Mouse (Mus musculus): ENCODE measurements around the gene 1700024P04Rik.
"Not testable (repeated sequence)": the region's sequence is repeated elsewhere in the genome, so short reads cannot be mapped to it uniquely, and the experiment has no call there.

- not testable (repeated sequence) for TF ChIP-seq E2F4 (IDR thresholded peaks at IDR 0.05; ENCODE audit: insufficient read depth); SRF (IDR thresholded peaks at IDR 0.05; ENCODE audit: control insufficient read depth, insufficient read length, low read depth); POLR2A (IDR thresholded peaks at IDR 0.05; ENCODE audit: insufficient read length, low read depth); MAX (IDR thresholded peaks at IDR 0.05; ENCODE audit: low read depth); POLR2AphosphoS2 (IDR thresholded peaks at IDR 0.05; ENCODE audit: insufficient read length, low read depth); REST (IDR thresholded peaks at IDR 0.05; ENCODE audit: insufficient read depth, insufficient read length); CEBPB (IDR thresholded peaks at IDR 0.05; ENCODE audit: insufficient read depth, poor library complexity, severe bottlenecking); MYOD1 (IDR thresholded peaks at IDR 0.05; ENCODE audit: control insufficient read depth in 1 of 3, insufficient read length in 2 of 3, low read depth in 2 of 3); MYOG (IDR thresholded peaks at IDR 0.05; ENCODE audit: control insufficient read depth in 1 of 3, insufficient read depth in 1 of 3, insufficient read length in 2 of 3, low read depth in 2 of 3); USF1 (IDR thresholded peaks at IDR 0.05; ENCODE audit: low read depth); TCF3 (IDR thresholded peaks at IDR 0.05; ENCODE audit: insufficient read length, low read depth); TCF12 (IDR thresholded peaks at IDR 0.05; ENCODE audit: insufficient read depth, poor library complexity, severe bottlenecking)
Observed at GRCm38 (mm10) chr13:99001652-99002051, 17.3 kb upstream of the 1700024P04Rik start.
